Mouse (Mus musculus): ENCODE measurements around the gene Kir3dl2.
"Not testable (repeated sequence)": the region's sequence is repeated elsewhere in the genome, so short reads cannot be mapped to it uniquely, and the experiment has no call there.

The Kir3dl2 gene

DNA sequence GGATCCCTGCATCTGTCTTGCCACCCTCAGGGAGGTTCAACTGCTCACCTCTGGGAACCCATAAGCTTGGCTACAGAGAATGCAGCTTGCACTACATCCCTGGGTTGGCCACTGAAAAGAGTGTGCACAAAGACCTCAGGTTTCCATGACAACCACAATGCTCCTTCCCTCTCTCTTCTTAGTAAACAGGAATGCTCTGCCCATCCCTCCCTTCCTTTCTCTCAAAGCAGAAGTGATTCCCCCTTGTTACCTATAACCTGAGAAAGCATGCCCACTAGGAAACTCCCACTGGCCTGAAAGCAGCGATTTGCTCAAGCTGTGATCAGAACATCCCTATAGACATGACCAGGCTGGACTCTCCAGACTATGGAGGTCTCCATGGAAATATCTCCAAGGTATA is at the start of gene Kir3dl2:
TSS of gene Kir3dl2 (minus strand) at position 101 of the 400 bp plus-strand sequence.
- DNase-seq (ENCODE audit: low spot score): not testable (repeated sequence)

GRCm38 (mm10) chrX:136590897-136591257 is 47.0 kb upstream of the Kir3dl2 start:
- DNase-seq (ENCODE audit: low spot score): no peak

- DNase-seq (ENCODE audit: low spot score): no peak
Observed at GRCm38 (mm10) chrX:136590199-136590896, 46.5 kb upstream of the Kir3dl2 start, which contains the start of gene Tceal3. Tceal3 (plus strand) TSS chrX:136590842.

GRCm38 (mm10) chrX:136584617-136585016 is 40.8 kb upstream of the Kir3dl2 start:
- no peak for DNase-seq (ENCODE audit: low spot score)

GRCm38 (mm10) chrX:136569094-136569493 is 25.2 kb upstream of the Kir3dl2 start:
- not testable (repeated sequence) for DNase-seq (ENCODE audit: low spot score)

DNA sequence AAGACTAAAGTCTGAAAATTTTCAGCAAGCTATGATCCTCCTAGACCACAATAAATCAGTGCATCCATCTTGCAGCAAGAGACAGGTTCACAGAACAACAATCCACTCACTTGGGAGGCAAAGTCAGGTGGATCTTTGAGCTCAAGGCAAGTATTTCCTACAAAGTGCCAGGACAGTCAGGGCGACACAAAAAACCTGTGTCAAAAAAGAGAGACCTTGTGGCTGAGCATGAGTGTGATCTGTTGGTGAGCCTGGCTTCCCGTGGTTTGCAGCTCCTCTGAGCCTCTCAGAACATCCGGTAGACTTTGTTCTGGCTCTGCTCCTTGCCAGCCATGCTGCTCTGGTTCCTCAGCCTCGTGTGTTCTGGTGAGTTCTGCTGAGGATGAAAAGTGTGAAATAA is 26.2 kb downstream of the Kir3dl2 start, which contains the start of gene Kir3dl1:
TSS of gene Kir3dl1 (plus strand) at position 301 of the 400 bp plus-strand sequence.
- not testable (repeated sequence) for DNase-seq (ENCODE audit: low spot score)

Measured in urinary bladder, postnatal 25 days (tissue).